Mouse (Mus musculus) cerebellum, adult 9-10 months (tissue): ENCODE data around the gene Tbl3.

Experiments used
- DNase-seq: peaks from one replicate; pipeline ENCODE4 v3.0.0; 2022

Gene Tbl3

GRCm38 (mm10) chr17:24650766-24651165 lies 56.7 kb downstream of the Tbl3 start:
- no peak for DNase-seq

GRCm38 (mm10) chr17:24650070-24650616 lies 57.3 kb downstream of the Tbl3 start, which contains the start of gene Slc9a3r2:
Slc9a3r2 (minus strand) TSS chr17:24650327.
- peak; percentile 82 for DNase-seq

- DNase-seq, result peak; percentile 77
Observed at GRCm38 (mm10) chr17:24649581-24650069, 57.8 kb downstream of the Tbl3 start.

- peak; percentile 64 for DNase-seq
Observed at GRCm38 (mm10) chr17:24648731-24649377, 58.6 kb downstream of the Tbl3 start.
